Mouse (Mus musculus): ENCODE measurements around the gene Vwa3a. TPM values are rescaled to one million over a fixed set of nuclear protein-coding genes. Genes with fewer than 3 reads are reported as not detected.

Gene Vwa3a
- polyA plus RNA-seq (2012; rRNA removed): 0.39 and 0.70 TPM in 2 replicates

DNA sequence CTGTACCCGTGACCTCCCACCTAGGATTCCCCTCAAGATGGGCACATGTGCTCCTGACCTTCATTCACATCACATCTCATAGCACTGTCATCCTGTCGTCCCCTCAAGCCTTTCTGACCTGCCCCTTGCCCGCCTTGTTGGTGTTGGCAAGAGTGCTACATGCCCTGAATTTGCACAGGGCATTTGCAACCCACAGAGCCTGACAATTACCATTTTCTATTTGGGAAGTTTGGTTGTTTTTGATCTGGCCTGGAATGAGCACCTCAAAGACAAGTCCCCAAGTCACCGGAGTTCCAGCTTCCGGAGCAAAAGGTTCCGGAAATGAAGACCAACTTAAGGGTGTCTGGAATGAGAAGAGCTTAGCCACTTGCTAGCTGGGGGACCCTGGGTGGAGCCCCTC is at the start of gene Vwa3a:
TSS of gene Vwa3a (plus strand) at position 301 of the 400 bp plus-strand sequence.

GRCm38 (mm10) chr7:120811834-120812415 is 72.8 kb downstream of the Vwa3a start, which contains the start of gene Gm5737:
Gm5737 (plus strand) TSS chr7:120812365.

GRCm38 (mm10) chr7:120842345-120843036 is 103.4 kb downstream of the Vwa3a start, which contains the start of gene Eef2k:
Eef2k (plus strand) TSS chr7:120842831.

Other genes starting within 250 kb of the Vwa3a start
- 126 and 212 TPM in 2 replicates for gene Uqcrc2, start 104.1 kb upstream of the Vwa3a start, polyA plus RNA-seq (2012; rRNA removed)
- 0.25 and 0.48 TPM in 2 replicates for gene Pdzd9, start 69.0 kb upstream of the Vwa3a start, polyA plus RNA-seq (2012; rRNA removed)
- 19.0 and 37.0 TPM in 2 replicates for gene Mosmo, start 61.7 kb upstream of the Vwa3a start, polyA plus RNA-seq (2012; rRNA removed)
- gene Gm5737, start 73.0 kb downstream of the Vwa3a start, polyA plus RNA-seq (2012; rRNA removed): 0.12 TPM in 1 of 2 replicates, not detected in the other
- 23.1 and 27.7 TPM in 2 replicates for gene Eef2k, start 103.5 kb downstream of the Vwa3a start, polyA plus RNA-seq (2012; rRNA removed)
- gene Polr3e, start 178.4 kb downstream of the Vwa3a start, polyA plus RNA-seq (2012; rRNA removed): 30.6 and 31.4 TPM in 2 replicates
- gene Cdr2, start 243.0 kb downstream of the Vwa3a start, polyA plus RNA-seq (2012; rRNA removed): 39.0 and 46.3 TPM in 2 replicates
- 0.37 and 0.58 TPM in 2 replicates for gene Mfsd13b, start 243.2 kb downstream of the Vwa3a start, polyA plus RNA-seq (2012; rRNA removed)

Data from central nervous system, embryonic 11.5 days (tissue).